Mouse (Mus musculus): ENCODE results near the gene Pex16.

Pex16 gene

GRCm38 (mm10) chr2:92374514-92374913, at the start of gene Pex16, which contains the start of gene Large2:
Gene Pex16, plus strand, starts transcription at chr2:92374676.
Gene Large2, minus strand, starts transcription at chr2:92374869.
- DNase-seq (ENCODE audit: low spot score): no peak

- no peak for DNase-seq (ENCODE audit: low spot score)
Observed at GRCm38 (mm10) chr2:92325676-92326075, 48.8 kb upstream of the Pex16 start.

DNA sequence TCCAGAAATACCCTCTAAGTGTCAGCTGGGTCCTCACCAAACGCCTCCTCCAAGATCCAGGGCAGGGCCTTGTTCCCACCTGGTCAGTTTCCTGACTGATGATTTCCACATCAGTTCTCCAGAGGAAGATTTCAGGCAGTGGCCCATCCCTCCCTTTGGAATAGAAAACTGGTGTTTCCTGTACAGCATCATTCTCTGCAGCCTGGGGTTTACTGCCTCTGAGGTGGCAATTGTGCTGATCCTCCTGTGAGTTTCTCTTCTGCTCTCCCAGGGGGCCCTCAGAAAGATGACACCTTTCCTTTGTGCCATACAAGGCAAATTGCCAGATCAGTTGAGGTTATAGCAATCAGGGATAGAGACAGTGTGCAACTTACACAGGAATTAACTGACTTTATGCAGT, 48.3 kb upstream of the Pex16 start:
- DNase-seq (ENCODE audit: low spot score): no peak

DNA sequence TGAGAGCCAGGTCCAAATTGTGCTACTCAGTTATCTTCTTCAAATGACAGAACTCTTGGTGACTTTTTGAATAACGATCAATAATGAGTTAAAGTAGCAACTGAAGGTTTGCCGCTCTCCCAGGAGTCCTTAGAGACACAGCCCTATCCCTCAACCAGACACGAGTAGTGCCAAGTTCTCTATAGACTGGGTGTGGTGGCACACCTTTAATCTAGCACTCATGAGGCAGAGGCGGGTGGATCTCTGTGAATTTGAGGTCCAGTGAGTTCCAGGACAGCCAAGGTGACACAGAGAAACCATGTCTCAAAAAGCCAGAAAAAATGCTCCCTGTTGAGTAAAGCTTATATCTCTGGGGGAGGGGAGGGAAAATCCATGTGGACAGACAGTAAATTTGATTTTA, 46.9 kb upstream of the Pex16 start:
- no peak for DNase-seq (ENCODE audit: low spot score)

GRCm38 (mm10) chr2:92328206-92328605, 46.3 kb upstream of the Pex16 start:
- no peak for DNase-seq (ENCODE audit: low spot score)

GRCm38 (mm10) chr2:92330840-92331239, 43.6 kb upstream of the Pex16 start:
- no peak for DNase-seq (ENCODE audit: low spot score)

DNA sequence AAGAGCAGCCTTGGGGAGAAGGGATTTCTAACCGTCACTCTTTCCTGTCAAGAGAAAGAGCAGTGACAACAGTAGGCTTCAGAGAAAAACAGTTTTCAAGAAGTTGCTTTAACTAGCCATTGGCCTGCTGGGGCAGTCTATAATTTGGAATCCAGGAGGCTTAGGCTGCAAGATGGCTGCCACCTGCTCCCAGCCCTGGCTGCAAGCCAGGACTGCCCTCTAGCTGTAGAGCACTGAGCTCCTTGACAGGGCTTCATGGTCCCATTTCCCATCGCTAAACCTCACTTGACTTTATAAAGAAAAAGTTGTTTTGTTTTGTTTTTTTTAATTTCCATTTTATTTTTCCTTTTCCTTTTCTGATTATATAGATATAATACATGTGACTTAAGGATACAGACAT, 43.1 kb upstream of the Pex16 start:
- no peak for DNase-seq (ENCODE audit: low spot score)

DNA sequence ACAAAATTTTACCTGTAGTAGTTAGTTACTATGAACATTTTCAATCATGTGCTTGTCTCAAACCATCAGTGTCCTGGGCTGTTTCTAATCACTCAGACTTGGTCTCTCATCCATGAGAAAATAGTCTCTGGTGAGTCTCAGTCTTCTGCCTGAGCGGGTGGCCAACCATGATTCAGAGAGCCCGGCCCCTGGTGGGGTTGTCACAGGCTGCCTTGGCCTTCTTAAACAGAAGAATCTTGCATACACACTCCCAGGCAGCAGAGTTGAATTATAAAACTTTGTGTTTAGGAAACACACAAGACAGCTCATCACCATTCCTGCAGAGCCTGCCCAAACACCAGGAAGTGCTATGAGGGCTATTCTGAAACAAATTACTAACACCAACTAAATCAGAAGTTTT, 42.6 kb upstream of the Pex16 start:
- DNase-seq (ENCODE audit: low spot score): no peak

DNA sequence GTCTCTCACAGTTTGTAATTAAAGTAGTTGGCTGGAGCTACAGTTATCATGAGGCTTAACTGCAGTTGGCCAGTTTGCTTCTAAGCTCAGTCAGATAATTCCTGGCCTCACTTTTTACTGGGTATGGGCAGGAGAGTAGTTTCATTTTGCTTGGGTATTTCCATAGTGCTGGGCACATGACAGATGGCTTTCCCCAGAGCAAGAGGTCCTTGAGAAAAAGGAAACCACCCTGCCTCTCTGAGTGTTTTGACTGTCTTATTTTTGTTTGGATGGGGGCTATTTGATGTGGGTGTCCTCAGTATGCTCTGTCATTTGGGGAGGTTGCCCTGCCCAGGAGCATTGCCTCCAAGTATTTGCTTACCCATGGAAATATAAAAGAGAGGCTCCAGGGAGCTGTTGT, 32.1 kb upstream of the Pex16 start:
- no peak for DNase-seq (ENCODE audit: low spot score)

- DNase-seq (ENCODE audit: low spot score): no peak
Observed at GRCm38 (mm10) chr2:92347191-92347590, 27.3 kb upstream of the Pex16 start.

DNA sequence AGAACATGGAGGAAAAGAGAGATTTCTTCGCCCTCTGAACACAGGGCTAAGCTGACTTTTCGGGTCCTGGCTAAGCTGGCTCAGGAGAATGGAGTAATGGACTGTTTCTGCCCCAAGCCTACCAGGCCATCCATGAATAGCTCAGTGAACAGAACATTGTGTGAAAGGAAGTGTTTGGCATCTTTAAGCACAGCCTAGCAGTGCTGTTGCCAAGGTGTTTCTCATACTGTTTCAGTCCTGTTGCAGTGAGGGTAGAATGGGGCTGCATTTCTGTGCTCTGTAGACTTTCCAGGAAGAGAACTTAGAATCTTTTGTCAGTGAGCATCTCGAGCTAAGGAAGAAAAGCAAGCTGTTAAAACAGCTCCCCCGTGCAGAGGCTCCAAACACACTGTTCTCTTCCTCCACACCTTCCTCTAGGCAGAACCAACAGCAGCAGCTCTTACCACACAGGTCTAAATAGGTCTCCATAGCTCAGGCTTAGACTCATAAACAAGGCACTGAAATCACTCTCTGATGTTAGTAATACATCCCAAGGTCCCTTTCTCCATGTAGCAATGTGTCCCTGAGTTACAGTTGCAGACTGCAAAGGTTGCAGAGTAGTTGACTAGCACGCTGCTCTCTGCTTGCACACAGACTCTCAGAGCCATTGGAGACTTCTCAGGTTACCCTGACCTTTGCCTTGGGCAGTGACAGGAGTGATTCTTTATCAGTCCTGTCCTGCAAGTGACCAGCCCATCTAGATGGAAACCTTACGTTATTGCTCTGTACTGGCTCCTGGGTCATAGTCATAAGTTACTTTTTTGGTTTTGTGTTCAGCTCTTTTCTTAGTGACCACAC, 24.7 kb upstream of the Pex16 start:
- no peak for DNase-seq (ENCODE audit: low spot score)

DNA sequence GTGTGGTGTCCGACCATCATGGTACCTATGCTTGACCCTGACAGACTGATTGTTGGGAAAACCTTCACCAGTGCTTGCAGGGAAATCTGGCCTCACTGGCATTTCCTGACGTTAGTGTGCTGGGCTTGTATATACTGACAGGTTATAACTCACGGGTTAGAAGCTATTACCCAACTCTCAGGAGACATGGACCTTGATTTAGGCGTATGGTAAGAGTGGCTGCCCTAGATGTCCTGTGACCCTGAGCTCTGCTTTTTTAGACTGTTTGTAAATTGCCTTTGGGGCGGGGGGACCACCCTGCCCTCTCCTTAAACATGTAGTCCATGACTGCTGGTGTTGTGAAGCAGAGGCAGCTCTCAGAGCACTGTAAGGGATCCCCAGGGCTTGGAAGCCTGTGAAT, 23.8 kb upstream of the Pex16 start:
- DNase-seq (ENCODE audit: low spot score): no peak

- DNase-seq (ENCODE audit: low spot score): no peak
Observed at GRCm38 (mm10) chr2:92353402-92353801, 21.1 kb upstream of the Pex16 start.

DNA sequence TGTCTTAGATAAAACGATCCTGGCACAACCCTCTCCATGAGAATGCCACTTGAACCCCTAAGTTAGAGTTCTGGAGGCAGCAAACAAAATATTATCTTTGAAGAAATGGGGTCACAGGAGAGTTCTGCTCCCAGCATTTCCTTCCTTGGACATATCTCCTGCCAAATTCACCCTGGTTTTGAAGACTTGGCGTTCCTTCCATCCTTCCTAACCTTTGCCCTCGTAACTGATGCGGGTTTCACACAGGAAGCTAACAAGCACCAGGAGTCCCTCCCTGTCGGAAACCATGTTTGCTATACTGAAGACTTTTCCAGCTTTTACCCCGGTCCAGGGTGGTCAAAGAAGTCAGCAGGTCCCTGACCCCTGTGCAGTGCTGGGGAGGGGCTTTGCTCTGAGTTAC, 20.3 kb upstream of the Pex16 start:
- no peak for DNase-seq (ENCODE audit: low spot score)

GRCm38 (mm10) chr2:92359301-92359700, 15.2 kb upstream of the Pex16 start:
- DNase-seq (ENCODE audit: low spot score): no peak

- no peak for DNase-seq (ENCODE audit: low spot score)
Observed at GRCm38 (mm10) chr2:92360186-92360823, 14.2 kb upstream of the Pex16 start.

- DNase-seq (ENCODE audit: low spot score): no peak
Observed at GRCm38 (mm10) chr2:92360893-92361292, 13.6 kb upstream of the Pex16 start.

GRCm38 (mm10) chr2:92361795-92362194, 12.7 kb upstream of the Pex16 start:
- no peak for DNase-seq (ENCODE audit: low spot score)

DNA sequence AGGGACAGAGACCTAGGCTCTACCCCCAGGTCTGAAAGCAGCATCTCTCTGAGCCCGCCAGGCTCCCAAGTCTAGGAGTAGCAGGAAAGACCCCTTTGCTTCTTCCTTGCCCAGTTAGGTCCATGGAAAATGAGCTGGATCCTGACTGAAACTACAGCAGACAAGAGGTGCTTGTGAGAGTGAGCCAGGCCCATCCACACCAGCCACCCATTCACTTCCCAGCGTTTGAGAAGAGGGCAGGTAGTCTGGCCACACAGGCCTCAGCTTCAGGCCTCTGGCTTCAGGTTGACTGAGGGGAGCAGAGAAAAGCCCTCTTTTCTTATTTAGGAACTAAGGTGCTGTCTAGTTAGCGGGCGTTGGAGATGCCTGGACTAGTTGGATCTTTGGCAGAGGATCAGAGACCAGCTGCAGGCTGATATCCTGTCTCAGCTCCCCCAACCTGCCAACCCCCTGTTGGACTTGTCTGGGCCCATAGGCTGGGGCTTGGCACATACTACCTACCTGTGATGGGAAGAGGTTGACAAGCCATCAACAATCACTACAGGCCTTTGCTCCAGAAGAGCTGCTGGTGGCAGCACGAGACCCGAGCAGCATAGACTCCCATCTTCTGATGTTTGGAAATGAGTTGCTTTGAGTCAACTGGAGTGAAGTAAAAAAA, 11.8 kb upstream of the Pex16 start:
- no peak for DNase-seq (ENCODE audit: low spot score)

DNA sequence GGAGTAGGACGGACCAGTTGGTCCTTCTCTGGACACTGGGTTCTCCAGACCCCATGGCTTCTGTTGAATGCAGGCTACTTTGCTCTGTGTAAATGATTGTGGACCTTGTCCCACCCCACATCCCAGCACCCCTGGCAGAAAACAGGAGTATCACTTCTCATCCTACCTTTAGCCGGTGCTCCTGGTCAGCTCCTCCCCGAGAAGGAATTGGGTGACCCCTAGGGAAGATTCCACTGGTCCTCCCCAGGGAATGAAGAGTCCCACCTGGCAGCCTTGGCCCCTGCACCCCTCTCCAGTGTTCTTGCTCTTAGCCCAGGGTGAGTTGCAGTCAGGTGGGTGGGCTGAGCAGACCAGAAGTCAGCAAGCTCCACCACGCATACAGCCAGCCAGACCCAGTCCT, 10.4 kb upstream of the Pex16 start:
- DNase-seq (ENCODE audit: low spot score): no peak

- DNase-seq (ENCODE audit: low spot score): no peak
Observed at GRCm38 (mm10) chr2:92365568-92365967, 8.9 kb upstream of the Pex16 start.

GRCm38 (mm10) chr2:92367383-92368029, 7.0 kb upstream of the Pex16 start:
- no peak for DNase-seq (ENCODE audit: low spot score)

- DNase-seq (ENCODE audit: low spot score): no peak
Observed at GRCm38 (mm10) chr2:92370375-92370774, 4.1 kb upstream of the Pex16 start.
